Mouse (Mus musculus) lung, adult 2 months (tissue): Measurements from ENCODE around the gene Prss27.

Experiments
- CTCF ChIP-seq: fragments of 200-500 bp; IDR thresholded peaks from 2 replicates; pipeline ENCODE4 v1.5.1; 2011; ENCODE audit warnings: mild to moderate bottlenecking, low read length, control low read depth; ENCODE audit not compliant: insufficient read depth
- POLR2A ChIP-seq: fragments of 200-500 bp; IDR thresholded peaks from 2 replicates; pipeline ENCODE4 v1.6.1; 2011; ENCODE audit warnings: low read depth, mild to moderate bottlenecking, control low read depth, low read length, borderline replicate concordance; ENCODE audit errors: extremely low read depth

GRCm38 (mm10) chr17:24090575-24090974, 52.6 kb downstream of the Prss27 start:
- TF ChIP-seq CTCF: no peak
- TF ChIP-seq POLR2A: no peak
